Mouse (Mus musculus) neural tube, embryonic 15.5 days (tissue): Measurements from ENCODE around the gene Tecr. TPM values are rescaled to one million over a fixed set of nuclear protein-coding genes. Genes with fewer than 3 reads are reported as not detected.
"Not testable (repeated sequence)": the region's sequence is repeated elsewhere in the genome, so short reads cannot be mapped to it uniquely, and the experiment has no call there.

Experiments used
- ATAC-seq: fragments of 200-750 bp; cut with Nextera tagmentation; 2 replicates; pipeline ENCODE4 v1.8.0; 2017; ENCODE audit warnings: mild to moderate bottlenecking, moderate TSS enrichment, moderate library complexity; ENCODE audit not compliant: low FRiP score
- H3K27ac ChIP-seq: fragments of 300-500 bp; sonication (generic); replicated peaks from 2 replicates; pipeline ENCODE4 v1.5.1; 2015; ENCODE audit warnings: mild to moderate bottlenecking, inconsistent platforms
- H3K27me3 ChIP-seq: fragments of 300-500 bp; sonication (generic); replicated peaks from 2 replicates; pipeline ENCODE4 v1.6.1; 2015; ENCODE audit warnings: inconsistent platforms
- H3K36me3 ChIP-seq: fragments of 300-500 bp; sonication (generic); 2 replicates; pipeline ENCODE4 v1.6.1; 2015; ENCODE audit warnings: inconsistent platforms
- H3K4me1 ChIP-seq: fragments of 300-500 bp; sonication (generic); 2 replicates; pipeline ENCODE4 v1.6.1; 2015; ENCODE audit warnings: inconsistent platforms
- H3K4me2 ChIP-seq: fragments of 300-500 bp; sonication (generic); 2 replicates; pipeline ENCODE4 v1.6.1; 2015; ENCODE audit warnings: inconsistent platforms, mild to moderate bottlenecking, moderate library complexity
- H3K4me3 ChIP-seq: fragments of 300-500 bp; sonication (generic); replicated peaks from 2 replicates; pipeline ENCODE4 v1.5.1; 2015; ENCODE audit warnings: mild to moderate bottlenecking, inconsistent platforms
- H3K9ac ChIP-seq: fragments of 300-500 bp; sonication (generic); replicated peaks from 2 replicates; pipeline ENCODE4 v1.6.1; 2015; ENCODE audit warnings: mild to moderate bottlenecking, inconsistent platforms
- H3K9me3 ChIP-seq: fragments of 300-500 bp; sonication (generic); replicated peaks from 2 replicates; pipeline ENCODE4 v1.6.1; 2016; ENCODE audit warnings: inconsistent platforms
- WGBS: fragments of 180-500 bp; shearing (Covaris S2); methylation state at CpG from one replicate; pipeline ENCODE4 v1.1.7; 2015; ENCODE audit warnings: mixed read lengths; 5-methylcytosine and 5-hydroxymethylcytosine counted together
- polyA plus RNA-seq: library from polyadenylated mRNA; unstranded; fragments of >200 nt; fragmentation: Nextera tagmentation; extraction: Ambion mirVana; gene quantifications from 2 replicates; pipeline ENCODE4 v1.2.1, GENCODE M21; 2015

Gene Tecr
- polyA plus RNA-seq, 1 experiment from 2014 or later = 1,650 TPM

- Histone ChIP-seq H3K27ac (no peak overlapping the region), H3K36me3 (peaks cover 44% of the 10 kb centered on the region), H3K27me3 (no peaks in the 10 kb centered on the region), H3K9me3 (no peaks in the 10 kb centered on the region), H3K4me3 (no peak overlapping the region), H3K9ac (no peak overlapping the region), H3K4me1 (peaks cover 24% of the 10 kb centered on the region), H3K4me2 (no peak overlapping the region)
- WGBS = 98% methylated on average over 4 of the region's 4 CpGs
- ATAC-seq = no peak
Observed at GRCm38 (mm10) chr8:83613695-83614094, 5.9 kb upstream of the Tecr start.

GRCm38 (mm10) chr8:83611921-83612320, 4.2 kb upstream of the Tecr start:
- Histone ChIP-seq H3K4me2 (no peak overlapping the region), H3K27ac (no peak overlapping the region), H3K9ac (no peak overlapping the region), H3K9me3 (no peaks in the 10 kb centered on the region), H3K27me3 (no peaks in the 10 kb centered on the region), H3K4me1 (peaks cover 29% of the 10 kb centered on the region), H3K36me3 (peaks cover 44% of the 10 kb centered on the region), H3K4me3 (no peak overlapping the region)
- no peak for ATAC-seq
- 91% methylated on average over 4 of the region's 4 CpGs for WGBS

GRCm38 (mm10) chr8:83609547-83610180, 1.9 kb upstream of the Tecr start:
- Histone ChIP-seq H3K4me3 (peak overlapping the region; percentile 78), H3K36me3 (peaks cover 44% of the 10 kb centered on the region), H3K4me2 (peak overlapping the region; percentile 83), H3K27me3 (no peaks in the 10 kb centered on the region), H3K4me1 (peaks cover 31% of the 10 kb centered on the region), H3K27ac (peak overlapping the region; percentile 97; the same call in 1 of the 2 replicates), H3K9me3 (no peaks in the 10 kb centered on the region), H3K9ac (peak overlapping the region; percentile 66; the same call in 1 of the 2 replicates)
- no peak for ATAC-seq
- 94% methylated on average over 10 of the region's 10 CpGs for WGBS

- no peaks in the 10 kb centered on the region for H3K27me3 ChIP-seq
- peak overlapping the region; percentile 97 for H3K27ac ChIP-seq
- peaks cover 31% of the 10 kb centered on the region for H3K4me1 ChIP-seq
- ATAC-seq = no peak
- H3K9me3 ChIP-seq = no peaks in the 10 kb centered on the region
- peaks cover 41% of the 10 kb centered on the region for H3K36me3 ChIP-seq
- WGBS = 32% methylated on average over 9 of the region's 9 CpGs
- peak overlapping the region; percentile 66 for H3K9ac ChIP-seq
- peak overlapping the region; percentile 78 for H3K4me3 ChIP-seq
- H3K4me2 ChIP-seq = peak overlapping the region; percentile 83
Observed at GRCm38 (mm10) chr8:83609086-83609485, 1.3 kb upstream of the Tecr start.

DNA sequence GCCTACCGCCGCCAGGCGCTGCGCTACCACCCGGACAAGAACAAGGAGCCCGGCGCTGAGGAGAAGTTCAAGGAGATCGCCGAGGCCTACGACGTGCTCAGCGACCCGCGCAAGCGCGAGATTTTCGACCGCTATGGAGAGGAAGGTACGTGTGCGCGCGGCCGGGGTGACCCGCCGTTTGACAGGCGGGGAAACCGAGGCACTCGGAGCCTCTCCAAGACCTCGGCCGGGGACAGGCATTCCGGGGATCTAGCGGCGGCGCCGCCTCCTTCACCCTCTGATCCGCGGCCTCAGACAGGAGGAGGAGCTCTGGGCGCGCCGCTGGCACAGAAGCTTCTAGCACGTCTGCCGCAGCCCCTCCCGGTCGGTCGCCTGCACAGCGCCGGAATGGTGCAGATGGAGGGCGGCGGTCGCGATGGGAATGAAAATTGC, 643 bp upstream of the Tecr start:
- Histone ChIP-seq H3K4me3 (peak overlapping the region; percentile 78), H3K4me2 (peak overlapping the region; percentile 83), H3K9me3 (no peaks in the 10 kb centered on the region), H3K9ac (peak overlapping the region; percentile 66), H3K36me3 (peaks cover 34% of the 10 kb centered on the region), H3K27ac (peak overlapping the region; percentile 97), H3K4me1 (peaks cover 31% of the 10 kb centered on the region), H3K27me3 (no peaks in the 10 kb centered on the region)
- ATAC-seq = peak; percentile 82
- WGBS = under 1% methylated on average over 51 of the region's 51 CpGs

DNA sequence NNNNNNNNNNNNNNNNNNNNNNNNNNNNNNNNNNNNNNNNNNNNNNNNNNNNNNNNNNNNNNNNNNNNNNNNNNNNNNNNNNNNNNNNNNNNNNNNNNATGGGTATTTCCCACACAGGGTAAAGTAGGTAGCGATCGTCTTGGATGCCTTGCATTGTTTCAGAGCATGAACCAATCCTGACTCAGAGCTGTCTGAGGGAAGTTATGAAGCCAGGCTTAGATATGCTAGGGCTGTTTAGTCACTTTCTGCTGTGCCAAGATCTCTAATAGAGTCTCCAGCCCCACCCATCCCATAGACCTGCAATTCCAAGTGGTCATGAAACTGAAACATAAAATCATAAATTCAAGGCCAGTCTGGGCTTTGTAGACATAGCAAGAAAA, 5.1 kb downstream of the Tecr start:
- no peak for ATAC-seq
- peaks cover 7% of the 10 kb centered on the region for H3K4me1 ChIP-seq
- no peaks in the 10 kb centered on the region for H3K9me3 ChIP-seq
- H3K27me3 ChIP-seq = no peaks in the 10 kb centered on the region
- no peak overlapping the region for H3K4me2 ChIP-seq
- H3K36me3 ChIP-seq = no peaks in the 10 kb centered on the region
- WGBS = 78% methylated on average over 2 of the region's 2 CpGs
- no peak overlapping the region for H3K9ac ChIP-seq
- H3K27ac ChIP-seq = no peak overlapping the region
- H3K4me3 ChIP-seq = no peak overlapping the region

- Histone ChIP-seq H3K27ac (no peak overlapping the region), H3K4me1 (0 out of 2 replicates have a peak, but pooled peaks cover 2% of the 10 kb centered on the region), H3K36me3 (no peaks in the 10 kb centered on the region), H3K9me3 (no peaks in the 10 kb centered on the region), H3K4me3 (no peak overlapping the region), H3K27me3 (no peaks in the 10 kb centered on the region), H3K9ac (no peak overlapping the region), H3K4me2 (no peak overlapping the region)
- ATAC-seq = no peak
Observed at GRCm38 (mm10) chr8:83599814-83600213, 8.0 kb downstream of the Tecr start.

DNA sequence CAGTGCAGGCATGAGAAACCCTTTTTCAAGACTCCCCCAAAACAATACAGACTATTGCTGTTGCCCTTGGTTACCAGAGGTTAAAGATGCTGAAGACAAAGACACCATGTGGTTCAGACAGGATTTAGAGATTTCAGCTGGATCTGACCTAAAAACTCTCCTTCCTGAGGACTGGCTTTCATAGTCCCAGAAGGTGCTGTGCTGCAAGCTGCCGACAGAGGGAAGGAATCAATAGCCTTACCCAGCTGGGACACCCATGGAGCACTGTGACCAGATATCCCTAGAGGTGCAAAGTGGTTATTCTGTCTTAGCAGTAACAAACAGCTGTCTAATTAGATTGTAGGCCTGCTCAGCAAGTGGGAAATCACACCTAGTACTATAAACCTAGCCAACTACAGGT, 9.6 kb downstream of the Tecr start:
- 0% methylated on average over 1 of the region's 1 CpGs for WGBS
- Histone ChIP-seq H3K4me2 (no peak overlapping the region), H3K27me3 (no peaks in the 10 kb centered on the region), H3K9ac (no peak overlapping the region), H3K36me3 (no peaks in the 10 kb centered on the region), H3K27ac (no peak overlapping the region), H3K4me1 (peaks cover 6% of the 10 kb centered on the region), H3K4me3 (no peak overlapping the region), H3K9me3 (no peaks in the 10 kb centered on the region)
- no peak for ATAC-seq

DNA sequence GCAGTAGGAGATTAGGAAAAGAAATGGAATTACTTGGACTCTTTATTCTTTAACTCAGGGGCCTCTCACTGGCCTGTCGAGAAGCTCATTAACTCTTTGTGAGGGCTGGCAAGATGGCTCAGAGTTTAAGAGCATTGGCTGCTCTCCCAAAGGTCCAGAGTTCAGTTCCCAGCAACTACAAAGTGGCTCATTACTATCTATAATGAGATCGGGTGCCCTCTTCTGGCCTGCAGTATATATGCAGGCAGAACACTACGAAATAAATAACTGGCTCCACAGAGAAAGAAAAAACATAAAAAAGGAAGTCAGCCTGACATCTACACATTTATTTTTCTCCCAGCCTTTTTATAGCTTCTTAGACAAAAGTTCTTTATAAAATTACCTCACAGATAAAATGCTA, 11.4 kb downstream of the Tecr start:
- H3K9ac ChIP-seq = no peak overlapping the region
- H3K4me1 ChIP-seq = peaks cover 22% of the 10 kb centered on the region
- peak overlapping the region; percentile 24; the same call in 1 of the 2 replicates for H3K27ac ChIP-seq
- no peak overlapping the region for H3K4me2 ChIP-seq
- no peaks in the 10 kb centered on the region for H3K27me3 ChIP-seq
- H3K9me3 ChIP-seq = no peaks in the 10 kb centered on the region
- H3K4me3 ChIP-seq = no peak overlapping the region
- WGBS = 22% methylated on average over 3 of the region's 3 CpGs
- no peaks in the 10 kb centered on the region for H3K36me3 ChIP-seq
- ATAC-seq = no peak

GRCm38 (mm10) chr8:83595050-83595345, 12.8 kb downstream of the Tecr start:
- H3K27me3 ChIP-seq, H3K9me3 ChIP-seq, ATAC-seq, H3K36me3 ChIP-seq: not testable (repeated sequence)
- H3K9ac ChIP-seq = peak overlapping the region; percentile 46
- WGBS = 59% methylated on average over 3 of the region's 3 CpGs
- peak overlapping the region; percentile 91 for H3K27ac ChIP-seq
- peak overlapping the region; percentile 56 for H3K4me2 ChIP-seq
- peaks cover 35% of the 10 kb centered on the region for H3K4me1 ChIP-seq
- H3K4me3 ChIP-seq = peak overlapping the region; percentile 76

GRCm38 (mm10) chr8:83594167-83595049, 13.4 kb downstream of the Tecr start:
- Histone ChIP-seq H3K27me3 (no peaks in the 10 kb centered on the region), H3K4me1 (peaks cover 41% of the 10 kb centered on the region), H3K9me3 (no peaks in the 10 kb centered on the region), H3K4me3 (peak overlapping the region; percentile 76), H3K4me2 (peak overlapping the region; percentile 83), H3K36me3 (no peaks in the 10 kb centered on the region), H3K27ac (peak overlapping the region; percentile 97), H3K9ac (peak overlapping the region; percentile 87)
- WGBS = under 1% methylated on average over 43 of the region's 43 CpGs
- peak; percentile 97 for ATAC-seq
